Mouse (Mus musculus) adrenal gland (tissue): ENCODE data around the gene Dbndd2.

Experiments used
- intact Hi-C: fragments of 180-260 bp; cut with DNase I; formaldehyde crosslinking; loops from one replicate; pipeline ENCODE4 v1.15.1; 2025

Dbndd2 gene

GRCm38 (mm10) chr2:164522280-164522679, 36.4 kb downstream of the Dbndd2 start:
- intact Hi-C loops, result no loop called here

DNA sequence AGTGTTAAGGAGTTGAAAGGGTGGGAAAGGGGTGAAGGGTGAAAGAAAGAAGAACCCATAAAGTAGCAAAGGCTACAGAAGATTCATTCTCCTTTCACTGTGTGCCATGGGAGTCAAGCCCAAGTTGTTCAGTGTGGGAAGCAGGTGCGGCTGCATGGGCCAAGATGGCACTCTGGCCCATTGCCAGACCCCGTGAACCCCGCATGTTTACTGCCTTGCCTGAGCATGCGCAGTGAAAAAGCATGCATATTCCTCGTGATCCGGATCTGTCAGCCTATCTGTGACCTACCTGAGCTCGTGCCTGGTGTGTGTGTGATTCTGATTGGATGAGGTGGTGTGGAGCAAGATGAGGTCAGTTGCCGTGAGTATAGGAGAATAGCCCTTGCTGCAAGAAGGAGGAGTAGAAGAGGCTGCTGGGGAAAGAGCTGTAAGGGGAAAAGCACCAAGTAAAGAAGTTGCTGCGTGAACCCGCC, 37.4 kb downstream of the Dbndd2 start:
- intact Hi-C loops, result no loop called here

DNA sequence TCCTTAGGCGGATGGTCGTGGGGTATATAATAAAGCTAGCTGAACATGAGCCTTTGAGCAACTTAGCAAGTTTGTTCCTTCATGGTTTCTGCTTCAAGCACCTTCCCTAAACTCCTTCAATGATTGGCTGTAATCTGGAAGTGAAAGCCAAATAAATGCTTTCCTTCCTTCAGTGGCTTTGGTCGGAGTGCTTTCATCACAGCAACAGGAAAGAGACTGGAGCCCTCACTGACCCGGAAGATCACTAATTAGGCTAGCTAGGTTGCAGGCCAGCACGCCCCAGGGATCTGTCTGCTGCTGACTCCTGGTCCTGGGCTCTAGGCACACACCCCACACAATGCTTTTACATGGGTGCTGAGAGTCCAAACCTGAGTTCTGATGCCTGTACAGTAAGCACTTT, 42.7 kb downstream of the Dbndd2 start:
- intact Hi-C loops, result no loop called here

DNA sequence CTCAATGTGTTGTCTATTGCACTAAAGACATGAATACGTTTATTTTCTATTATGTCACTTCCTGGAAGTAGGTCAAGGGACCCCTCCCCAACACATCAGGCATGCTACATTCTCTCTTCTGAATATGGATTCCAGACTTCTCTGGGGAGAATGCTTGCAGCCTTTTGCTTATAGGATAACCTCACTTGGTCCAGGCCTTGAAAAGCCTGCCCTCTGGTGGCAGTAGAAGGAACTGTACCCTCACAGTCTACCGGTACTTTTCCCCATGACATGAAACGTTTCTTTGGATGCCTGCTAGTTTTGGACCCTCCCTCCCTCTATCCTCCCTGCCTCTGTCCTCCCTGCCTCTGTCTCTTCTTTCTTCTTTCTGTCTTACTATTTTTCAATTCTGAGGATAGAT, 45.3 kb downstream of the Dbndd2 start:
- intact Hi-C loops, result no loop called here

GRCm38 (mm10) chr2:164534315-164534714, 48.4 kb downstream of the Dbndd2 start:
- intact Hi-C loops, result no loop called here

DNA sequence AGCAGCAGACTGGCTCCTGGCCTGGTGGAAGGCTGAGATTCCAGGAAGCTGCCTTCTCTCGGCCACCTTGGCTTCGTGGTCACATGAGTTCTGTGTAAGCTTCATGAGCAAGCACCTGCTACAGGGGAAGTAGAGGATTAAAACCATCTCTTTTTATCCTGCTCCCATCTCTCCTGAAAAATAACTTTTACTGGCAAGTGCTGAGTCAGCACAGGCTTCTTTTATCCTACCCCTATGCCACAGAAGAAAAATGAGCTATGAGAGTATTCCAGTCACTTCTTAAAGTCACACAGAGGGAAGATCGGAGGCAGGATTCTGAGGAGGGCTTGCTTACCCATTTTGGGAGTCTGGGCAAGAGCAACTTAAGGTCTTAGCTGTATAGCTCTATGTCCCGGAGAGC, 51.1 kb downstream of the Dbndd2 start:
- intact Hi-C loops, result loop anchor here (5.0 kb wide), 1 partner anchor 435 kb away; no protein-coding TSS in a partner anchor

DNA sequence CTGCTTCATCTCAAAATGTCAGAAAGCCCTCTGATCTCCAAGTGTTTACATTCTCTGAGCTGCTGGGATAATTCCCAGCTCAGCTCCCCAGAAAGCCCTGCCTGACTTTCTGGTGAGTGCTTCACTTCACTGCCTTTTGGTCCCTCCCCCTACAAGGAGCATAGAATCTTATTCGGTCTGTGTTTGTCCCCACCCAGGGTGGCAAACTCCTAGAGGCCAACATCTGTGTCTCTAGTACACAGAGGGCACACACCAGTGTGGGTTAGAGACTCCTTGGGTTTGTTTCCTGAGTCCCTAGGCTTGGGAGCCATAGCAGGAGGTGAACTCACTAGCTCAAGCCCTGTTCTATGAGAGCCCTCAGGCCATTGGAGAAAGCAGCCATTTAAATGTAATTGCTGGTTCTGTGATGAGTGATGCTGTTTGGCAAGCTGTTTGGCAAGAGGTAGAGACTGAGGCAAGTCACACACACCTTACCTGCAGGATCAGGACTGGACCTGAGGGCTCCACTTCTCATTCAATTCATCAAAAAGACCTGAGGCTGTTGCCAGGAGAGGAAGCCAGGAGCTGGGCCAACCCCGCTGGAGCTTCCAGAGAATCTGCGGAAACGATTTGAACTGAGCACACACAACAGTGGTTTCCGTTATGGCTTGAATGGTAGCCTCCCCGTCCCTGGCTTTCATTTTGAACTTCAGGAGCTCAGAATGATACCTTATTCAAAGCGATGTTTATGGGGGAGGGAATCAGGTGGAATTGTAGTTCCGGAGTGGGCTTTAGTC, 54.9 kb downstream of the Dbndd2 start:
- intact Hi-C loops, result no loop called here

DNA sequence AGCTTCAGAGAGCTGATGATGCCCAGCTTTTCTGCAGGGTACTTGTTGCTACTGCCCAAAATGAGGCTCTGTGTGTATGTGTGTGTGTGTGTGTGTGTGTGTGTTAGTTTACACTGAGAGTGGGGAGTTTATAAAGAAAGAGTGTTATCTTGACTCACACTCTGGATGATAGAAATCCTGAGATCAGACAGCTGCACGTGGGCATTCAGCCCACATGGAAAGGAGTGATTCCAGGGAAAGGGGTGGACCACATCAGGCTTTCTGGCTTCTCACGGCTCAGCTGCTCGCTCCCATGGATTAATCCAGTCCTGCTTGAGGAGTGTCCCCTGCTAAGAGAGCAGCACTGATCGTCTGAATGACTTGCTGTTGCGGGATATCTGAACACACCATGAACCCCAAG, 56.2 kb downstream of the Dbndd2 start:
- intact Hi-C loops, result no loop called here

DNA sequence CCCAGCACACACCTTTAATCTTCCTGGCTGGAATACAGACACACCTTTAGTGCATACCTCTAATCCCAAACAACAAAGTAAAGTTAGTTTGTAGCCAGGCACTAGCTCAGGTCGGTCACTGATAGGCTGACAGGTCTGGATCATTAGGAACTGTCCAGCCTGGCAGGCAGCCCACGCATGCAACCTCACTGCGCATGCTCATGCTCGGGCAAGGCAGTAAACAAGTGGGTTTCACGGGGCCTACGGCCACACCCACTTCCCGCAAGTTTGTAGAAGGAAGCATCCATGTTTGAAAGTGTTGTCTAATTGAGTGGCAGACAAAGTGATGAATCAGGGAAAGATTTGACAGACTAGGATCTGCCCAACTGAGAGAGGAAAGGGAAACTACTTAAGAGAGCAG, 56.7 kb downstream of the Dbndd2 start:
- intact Hi-C loops, result no loop called here
